Mouse (Mus musculus) telencephalon, adult 2 months (tissue): ENCODE measurements around the gene Timp1.
A peak's percentile ranks its signal among the peaks of the same experiment; 100 is the strongest.

Experiments
- DNase-seq: peaks from one replicate; pipeline ENCODE4 v3.0.0-alpha.2; 2011; ENCODE audit warnings: low read depth, low spot score

Gene Timp1

GRCm38 (mm10) chrX:20869962-20870513 lies at the start of gene Timp1:
Gene Timp1, plus strand, starts transcription at chrX:20870166.
- DNase-seq, result no peak

GRCm38 (mm10) chrX:20828934-20829333 lies 41.0 kb upstream of the Timp1 start:
- DNase-seq, result peak; percentile 91

- DNase-seq, result peak; percentile 60
Observed at GRCm38 (mm10) chrX:20847232-20847631, 22.7 kb upstream of the Timp1 start.

- DNase-seq, result no peak
Observed at GRCm38 (mm10) chrX:20847816-20848215, 22.1 kb upstream of the Timp1 start.

GRCm38 (mm10) chrX:20848256-20848984 lies 21.5 kb upstream of the Timp1 start:
- peak; percentile 95 for DNase-seq

GRCm38 (mm10) chrX:20853794-20854193 lies 16.2 kb upstream of the Timp1 start:
- no peak for DNase-seq

GRCm38 (mm10) chrX:20861453-20862104 lies 8.4 kb upstream of the Timp1 start:
- no peak for DNase-seq

GRCm38 (mm10) chrX:20862105-20863065 lies 7.6 kb upstream of the Timp1 start:
- no peak for DNase-seq

GRCm38 (mm10) chrX:20863161-20864101 lies 6.5 kb upstream of the Timp1 start:
- peak; percentile 40 for DNase-seq

- DNase-seq, result no peak
Observed at GRCm38 (mm10) chrX:20868091-20868490, 1.9 kb upstream of the Timp1 start.

GRCm38 (mm10) chrX:20869203-20869602 lies 763 bp upstream of the Timp1 start:
- DNase-seq, result no peak

- DNase-seq, result no peak
Observed at GRCm38 (mm10) chrX:20872928-20873500, 3.0 kb downstream of the Timp1 start.

- no peak for DNase-seq
Observed at GRCm38 (mm10) chrX:20875241-20875640, 5.3 kb downstream of the Timp1 start.

GRCm38 (mm10) chrX:20910074-20910473 lies 40.1 kb downstream of the Timp1 start:
- no peak for DNase-seq

GRCm38 (mm10) chrX:20913726-20914125 lies 43.8 kb downstream of the Timp1 start:
- DNase-seq, result no peak

GRCm38 (mm10) chrX:20915075-20915474 lies 45.1 kb downstream of the Timp1 start:
- DNase-seq, result peak; percentile 33

GRCm38 (mm10) chrX:20920249-20920843 lies 50.4 kb downstream of the Timp1 start:
- no peak for DNase-seq

GRCm38 (mm10) chrX:20920844-20921364 lies 50.9 kb downstream of the Timp1 start, which contains the start of gene Syn1:
Gene Syn1, minus strand, starts transcription at chrX:20921004.
- DNase-seq, result peak; percentile 83

- peak; percentile 41 for DNase-seq
Observed at GRCm38 (mm10) chrX:20921366-20921765, 51.4 kb downstream of the Timp1 start.
